Mouse (Mus musculus): ENCODE results near the gene Lyz1.
"Not testable (repeated sequence)": the region's sequence is repeated elsewhere in the genome, so short reads cannot be mapped to it uniquely, and the experiment has no call there.

The Lyz1 gene

GRCm38 (mm10) chr10:117286366-117286970 lies 6.2 kb downstream of the Lyz1 start:
- DNase-seq, result no peak

DNA sequence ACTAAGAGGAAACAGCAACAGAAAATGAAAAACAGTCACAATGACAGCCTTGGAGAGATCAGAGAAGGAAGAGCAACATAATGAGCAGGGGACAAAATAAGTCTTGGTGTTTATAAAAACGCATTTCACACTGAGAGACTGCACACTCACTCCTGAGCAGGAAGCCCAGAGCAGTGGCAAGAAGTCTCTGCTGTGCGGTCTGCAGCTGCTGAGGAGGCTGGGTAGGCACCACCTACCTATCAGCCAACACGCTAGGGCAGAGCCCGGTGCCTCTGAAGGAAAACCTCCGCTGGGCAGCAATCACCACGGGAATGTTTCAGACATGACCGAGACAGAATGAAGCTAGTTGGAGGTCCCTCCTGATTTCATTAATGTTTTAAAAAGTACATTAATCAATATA lies 7.1 kb downstream of the Lyz1 start:
- DNase-seq, result not testable (repeated sequence)

GRCm38 (mm10) chr10:117284578-117285520 lies 7.8 kb downstream of the Lyz1 start:
- no peak for DNase-seq

DNA sequence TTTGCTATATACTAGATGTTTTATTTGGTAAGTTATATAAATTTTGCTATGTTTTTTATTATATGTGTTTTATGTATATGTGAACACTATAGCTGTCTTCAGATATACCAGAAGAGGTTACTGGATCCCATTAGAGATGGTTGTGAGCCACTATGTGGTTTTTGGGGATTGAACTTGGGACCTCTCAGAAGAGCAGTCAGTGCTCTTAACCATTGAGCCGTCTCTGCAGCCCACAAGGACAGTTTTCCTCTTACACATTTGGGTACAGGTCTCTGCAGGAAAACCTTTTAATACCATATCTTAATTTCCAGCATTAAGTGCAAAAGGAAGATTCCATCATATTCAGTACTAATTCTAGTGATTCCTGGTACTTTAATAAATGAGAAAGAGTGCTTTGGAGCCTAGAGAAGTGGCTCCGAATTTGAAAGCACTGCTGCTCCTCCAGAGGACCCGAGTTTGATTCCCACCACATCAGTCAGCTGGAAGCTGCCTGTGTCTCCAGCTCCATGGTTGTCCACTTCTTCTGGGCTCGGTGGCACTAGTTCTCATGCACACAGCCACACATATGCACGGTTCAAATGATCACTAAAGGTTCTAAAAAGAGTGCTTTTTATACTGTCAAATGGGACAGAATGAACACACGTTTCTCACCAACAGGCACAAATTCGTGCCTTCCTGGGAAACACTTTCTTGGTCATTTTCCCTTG lies 8.6 kb downstream of the Lyz1 start:
- DNase-seq, result no peak

DNA sequence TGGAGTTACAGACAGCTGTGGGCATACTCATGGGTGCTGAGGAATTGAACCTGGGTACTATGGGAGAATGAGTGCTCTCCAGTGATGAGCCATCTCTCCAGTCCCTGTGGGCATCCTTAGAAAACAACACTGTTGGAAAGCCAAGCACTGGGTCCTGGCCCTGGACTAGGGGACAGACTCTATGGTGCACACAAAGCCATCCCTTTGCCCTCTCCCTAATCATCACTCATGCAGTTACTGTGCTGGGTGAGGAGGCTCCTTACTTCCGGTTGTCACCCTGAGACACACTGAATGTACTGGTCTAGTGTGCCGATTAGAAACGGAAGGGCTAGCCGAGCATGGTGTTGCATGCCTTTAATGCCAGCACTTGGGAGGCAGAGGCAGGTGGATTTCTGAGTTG lies 9.5 kb downstream of the Lyz1 start:
- not testable (repeated sequence) for DNase-seq

DNA sequence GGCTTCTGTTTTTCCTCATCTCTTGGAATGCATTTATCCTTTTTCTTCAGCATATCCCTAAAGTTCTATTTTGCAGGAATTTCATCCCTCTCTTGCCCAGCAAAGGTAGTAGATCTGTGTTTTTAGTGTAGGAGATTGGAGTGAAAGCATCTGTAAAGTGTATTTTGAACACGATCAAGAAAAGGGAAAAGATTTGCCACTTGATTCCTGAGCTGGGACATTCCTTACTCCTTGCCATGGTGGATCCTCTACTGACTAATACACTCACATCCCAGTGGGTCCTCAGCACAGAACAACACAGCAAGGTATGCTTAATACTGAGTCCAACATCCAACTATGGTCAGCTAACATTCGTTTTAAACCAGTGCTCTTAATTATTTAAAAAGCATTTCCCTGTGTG lies 10.1 kb downstream of the Lyz1 start:
- no peak for DNase-seq

DNA sequence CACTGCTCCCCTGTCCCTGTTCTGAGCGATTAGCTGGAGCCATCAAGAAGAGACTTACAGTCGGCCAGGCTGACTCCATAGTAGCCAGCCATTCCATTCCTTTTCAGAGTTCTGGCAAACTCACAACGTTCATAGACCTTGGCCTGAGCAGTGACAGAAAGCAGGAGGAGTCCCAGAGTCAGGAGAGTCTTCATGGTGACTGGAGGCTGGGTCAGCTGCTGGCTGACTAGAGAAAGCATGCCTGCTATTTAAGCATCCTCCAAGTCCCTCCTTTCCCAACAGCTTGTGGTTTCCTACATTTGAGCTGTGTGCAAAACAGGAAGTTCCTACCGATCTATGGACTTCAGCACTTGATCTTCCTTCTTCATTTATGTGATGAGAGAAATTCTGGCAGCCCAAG lies 10.6 kb downstream of the Lyz1 start, which contains the start of gene Lyz2:
Lyz2 (minus strand) TSS at position 273 of the 400 bp plus-strand sequence.
- no peak for DNase-seq

GRCm38 (mm10) chr10:117281381-117281920 lies 11.2 kb downstream of the Lyz1 start:
- DNase-seq, result no peak

DNA sequence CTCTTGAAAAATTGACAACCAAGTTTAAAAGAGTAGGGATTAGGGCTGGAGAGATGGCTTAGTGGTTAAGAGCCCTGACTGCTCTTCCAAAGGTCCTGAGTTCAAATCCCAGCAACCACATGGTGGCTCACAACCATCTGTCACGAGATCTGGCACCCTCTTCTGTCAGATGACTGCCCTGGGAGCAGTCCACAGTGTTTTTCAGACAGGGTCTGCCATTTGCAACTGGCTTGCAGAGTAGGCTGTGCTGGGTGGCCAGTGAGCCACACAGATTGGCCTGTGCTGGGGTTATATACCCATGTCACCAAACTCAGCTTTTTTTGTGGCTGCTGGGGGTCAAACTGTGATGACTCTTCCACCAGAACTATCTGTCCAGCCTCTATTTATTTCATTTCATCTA lies 12.7 kb downstream of the Lyz1 start:
- no peak for DNase-seq

- not testable (repeated sequence) for DNase-seq
Measured at GRCm38 (mm10) chr10:117278510-117278909, 14.2 kb downstream of the Lyz1 start.

DNA sequence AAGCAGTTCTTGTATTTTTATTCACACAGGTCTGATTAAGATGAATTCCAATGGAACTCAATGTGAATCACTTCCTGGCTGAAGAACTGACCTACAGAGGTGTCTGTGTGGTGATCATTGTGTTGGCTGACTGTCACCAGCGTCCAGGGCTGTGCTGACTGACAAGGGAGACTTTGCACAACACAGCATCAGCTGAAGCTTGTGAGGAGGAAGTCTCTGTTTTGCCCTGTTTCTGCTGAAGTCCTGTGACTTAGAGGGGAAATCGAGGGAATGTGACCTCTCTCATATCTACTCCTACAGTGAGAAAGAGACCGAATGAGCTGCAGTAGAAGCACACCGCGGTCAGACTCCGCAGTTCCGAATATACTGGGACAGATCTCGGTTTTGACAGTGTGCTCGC lies 14.9 kb downstream of the Lyz1 start:
- DNase-seq, result not testable (repeated sequence)

DNA sequence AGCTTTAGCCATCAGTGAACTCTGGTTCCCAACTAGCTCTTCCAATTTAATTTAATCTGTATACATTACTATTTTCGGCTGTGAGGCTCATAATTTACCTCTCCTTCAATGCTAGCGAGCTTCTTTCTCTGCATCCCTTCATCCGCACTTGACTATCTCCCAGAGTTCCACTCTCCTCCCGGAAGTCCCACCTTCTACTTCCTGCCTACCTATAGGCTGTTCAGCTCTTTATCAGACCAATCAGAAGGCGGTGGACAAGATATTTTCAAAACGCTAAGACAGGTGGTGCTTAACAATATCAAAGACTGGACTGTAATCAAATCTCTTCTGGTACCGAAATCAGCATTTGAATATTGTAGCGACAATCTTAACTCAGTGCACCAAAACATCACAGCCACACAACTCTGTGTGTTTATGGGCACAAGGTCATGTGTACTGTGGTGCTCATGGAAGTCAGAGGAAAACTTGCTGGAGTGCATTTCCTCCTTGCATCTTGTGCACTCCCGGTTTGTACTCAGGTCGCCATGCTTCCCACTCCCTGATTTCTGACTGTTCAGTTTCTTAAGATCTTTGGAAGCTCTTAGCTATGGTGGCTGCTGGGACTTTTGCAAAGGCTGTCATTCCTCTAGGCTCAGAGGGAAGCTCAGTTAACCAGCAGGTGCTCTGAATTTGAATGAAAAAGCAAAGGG lies 16.8 kb downstream of the Lyz1 start:
- no peak for DNase-seq

DNA sequence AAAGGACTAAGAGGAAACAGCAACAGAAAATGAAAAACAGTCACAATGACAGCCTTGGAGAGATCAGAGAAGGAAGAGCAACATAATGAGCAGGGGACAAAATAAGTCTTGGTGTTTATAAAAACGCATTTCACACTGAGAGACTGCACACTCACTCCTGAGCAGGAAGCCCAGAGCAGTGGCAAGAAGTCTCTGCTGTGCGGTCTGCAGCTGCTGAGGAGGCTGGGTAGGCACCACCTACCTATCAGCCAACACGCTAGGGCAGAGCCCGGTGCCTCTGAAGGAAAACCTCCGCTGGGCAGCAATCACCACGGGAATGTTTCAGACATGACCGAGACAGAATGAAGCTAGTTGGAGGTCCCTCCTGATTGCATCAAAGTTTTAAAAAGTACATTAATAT lies 18.0 kb downstream of the Lyz1 start:
- not testable (repeated sequence) for DNase-seq

GRCm38 (mm10) chr10:117272023-117272422 lies 20.6 kb downstream of the Lyz1 start:
- DNase-seq, result no peak

- DNase-seq, result no peak
Measured at GRCm38 (mm10) chr10:117259870-117260269, 32.8 kb downstream of the Lyz1 start.

DNA sequence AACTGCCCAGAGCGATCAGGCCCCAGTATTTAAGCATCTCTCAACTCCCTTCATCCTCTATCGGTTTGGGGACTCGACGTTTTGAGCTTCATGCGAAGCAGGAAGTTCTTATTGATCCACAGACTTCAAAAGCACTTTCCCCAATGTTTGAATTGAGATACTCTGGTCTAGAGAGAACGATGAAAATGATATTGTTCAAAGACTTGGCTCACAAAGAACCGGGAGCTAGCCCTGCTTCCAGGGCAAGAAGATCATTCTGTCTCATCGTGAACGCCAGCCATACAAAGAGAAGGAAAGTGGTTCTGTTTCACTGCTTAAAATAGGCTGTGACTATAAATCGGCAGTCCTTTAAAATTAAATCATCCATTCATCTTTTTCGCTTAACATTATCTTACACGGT lies 54.1 kb downstream of the Lyz1 start, which contains the start of gene 9530003J23Rik:
9530003J23Rik (minus strand) TSS at position 101 of the 400 bp plus-strand sequence.
- no peak for DNase-seq
